Mouse (Mus musculus) right cerebral cortex, postnatal 14 days (tissue): ENCODE data around the gene Ggt1.

ENCODE experiments used
- DNase-seq: peaks from one replicate; pipeline ENCODE4 v3.0.0; 2022

The Ggt1 gene

GRCm38 (mm10) chr10:75585876-75586552 lies 24.6 kb downstream of the Ggt1 start:
- peak; percentile 93 for DNase-seq

GRCm38 (mm10) chr10:75586553-75586879 lies 25.1 kb downstream of the Ggt1 start:
- DNase-seq: no peak

- no peak for DNase-seq
These were observed 26.4 kb downstream of the Ggt1 start for GRCm38 (mm10) chr10:75587781-75588180.

GRCm38 (mm10) chr10:75588336-75588735 lies 26.9 kb downstream of the Ggt1 start:
- DNase-seq: no peak

- peak; percentile 36 for DNase-seq
These were observed 27.7 kb downstream of the Ggt1 start, which contains the start of gene Ggt5 for GRCm38 (mm10) chr10:75589129-75589528. Gene Ggt5, plus strand, starts transcription at chr10:75589340.

GRCm38 (mm10) chr10:75589651-75590050 lies 28.2 kb downstream of the Ggt1 start:
- no peak for DNase-seq

- no peak for DNase-seq
These were observed 29.9 kb downstream of the Ggt1 start for GRCm38 (mm10) chr10:75591211-75591894.

- no peak for DNase-seq
These were observed 31.2 kb downstream of the Ggt1 start for GRCm38 (mm10) chr10:75592585-75592984.

- DNase-seq: no peak
These were observed 34.6 kb downstream of the Ggt1 start for GRCm38 (mm10) chr10:75595981-75596380.

GRCm38 (mm10) chr10:75600189-75600730 lies 38.9 kb downstream of the Ggt1 start:
- DNase-seq: no peak

GRCm38 (mm10) chr10:75605162-75605846 lies 43.9 kb downstream of the Ggt1 start:
- no peak for DNase-seq

GRCm38 (mm10) chr10:75607253-75607652 lies 45.8 kb downstream of the Ggt1 start:
- no peak for DNase-seq

- no peak for DNase-seq
These were observed 47.6 kb downstream of the Ggt1 start for GRCm38 (mm10) chr10:75608975-75609374.

- no peak for DNase-seq
These were observed 49.1 kb downstream of the Ggt1 start for GRCm38 (mm10) chr10:75610486-75610885.

GRCm38 (mm10) chr10:75616044-75616443 lies 54.6 kb downstream of the Ggt1 start:
- no peak for DNase-seq

GRCm38 (mm10) chr10:75620818-75621217 lies 59.4 kb downstream of the Ggt1 start:
- DNase-seq: no peak

- no peak for DNase-seq
These were observed 64.5 kb downstream of the Ggt1 start for GRCm38 (mm10) chr10:75625920-75626319.

- no peak for DNase-seq
These were observed 65.6 kb downstream of the Ggt1 start for GRCm38 (mm10) chr10:75626991-75627390.

- DNase-seq: no peak
These were observed 66.1 kb downstream of the Ggt1 start for GRCm38 (mm10) chr10:75627490-75627889.

- no peak for DNase-seq
These were observed 71.2 kb downstream of the Ggt1 start for GRCm38 (mm10) chr10:75632633-75633032.

GRCm38 (mm10) chr10:75633048-75633447 lies 71.6 kb downstream of the Ggt1 start:
- DNase-seq: no peak

- no peak for DNase-seq
These were observed 72.3 kb downstream of the Ggt1 start for GRCm38 (mm10) chr10:75633576-75634139.

- DNase-seq: no peak
These were observed 73.2 kb downstream of the Ggt1 start for GRCm38 (mm10) chr10:75634610-75635009.
